Mouse (Mus musculus) embryo, embryonic 10 days (tissue): ENCODE data around the gene Gcn1l1.

ENCODE experiments used
- DNase-seq: peaks from one replicate; pipeline ENCODE4 v3.0.0-alpha.2; 2015; ENCODE audit warnings: low spot score

Gcn1l1 gene

DNA sequence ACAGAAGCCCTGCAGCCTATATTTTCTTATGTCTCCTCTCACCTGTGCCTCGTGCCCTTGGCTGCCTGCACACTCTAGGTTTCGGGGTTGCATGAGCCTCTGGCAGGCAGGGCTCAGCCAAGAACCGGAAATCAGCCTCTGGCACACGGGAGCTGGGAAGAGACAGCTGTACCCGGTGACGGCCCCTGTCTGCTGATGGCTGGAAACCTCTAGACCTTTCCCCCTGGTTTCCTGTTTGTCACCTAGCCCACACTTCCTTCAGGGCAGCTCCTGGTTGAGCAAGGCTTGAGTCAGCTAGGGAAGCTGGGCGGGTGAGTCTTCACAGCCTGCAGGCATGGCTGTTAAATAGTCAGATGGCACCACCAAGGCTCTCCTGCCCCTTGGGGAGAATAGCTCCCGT, 30.2 kb upstream of the Gcn1l1 start:
- no peak for DNase-seq

DNA sequence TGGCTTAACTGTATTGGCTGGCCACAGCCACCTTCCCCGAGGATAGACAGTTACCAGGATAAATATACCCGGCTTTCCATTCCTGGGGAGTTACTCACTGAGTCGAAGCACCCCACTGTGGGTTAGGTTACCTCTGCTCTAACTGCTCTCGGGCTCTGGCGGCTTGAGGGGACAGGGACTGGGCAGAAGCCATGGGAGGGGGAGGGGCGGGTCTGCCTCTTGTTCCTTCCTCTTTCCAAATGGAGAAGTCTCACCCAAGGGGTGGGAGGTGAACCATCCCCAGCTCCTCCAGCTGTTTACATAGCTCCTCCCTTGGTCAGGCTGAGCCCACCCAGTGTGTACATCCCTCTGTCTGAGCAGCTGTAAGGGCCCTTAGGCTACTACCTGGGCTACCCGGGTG, 29.4 kb upstream of the Gcn1l1 start:
- DNase-seq, result no peak

DNA sequence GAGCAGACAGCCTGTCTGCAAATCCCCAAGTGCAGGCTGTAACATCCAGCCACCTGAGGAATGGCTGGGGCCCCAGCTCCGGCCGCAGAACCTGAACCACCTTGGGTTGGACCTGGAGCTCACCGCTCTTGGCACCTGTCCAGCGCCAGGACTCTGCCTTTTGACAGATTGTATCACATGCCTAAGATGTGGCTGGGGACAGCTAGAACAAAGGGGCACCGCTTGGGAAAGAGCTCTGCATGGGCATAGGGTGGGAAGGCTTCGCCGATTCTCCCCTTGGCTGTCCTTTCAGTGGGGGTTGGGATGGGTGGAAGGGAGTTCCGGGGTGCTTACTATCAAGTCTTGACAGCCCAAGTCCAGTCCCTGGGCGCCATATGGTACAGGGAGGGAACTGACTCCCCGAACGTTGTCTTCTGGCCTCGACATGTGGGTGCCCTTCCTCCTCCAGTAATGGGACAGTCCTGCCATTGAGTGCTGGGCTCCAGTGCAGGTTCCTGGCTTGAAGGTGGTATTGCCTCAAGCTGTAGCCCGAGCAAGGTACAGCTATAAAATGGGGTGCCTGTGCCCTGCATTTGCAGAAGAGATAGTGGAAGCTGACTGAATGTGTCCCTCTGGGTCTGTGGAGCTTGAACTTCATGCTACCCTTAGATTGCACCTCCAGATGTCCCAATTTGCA, 26.9 kb upstream of the Gcn1l1 start:
- no peak for DNase-seq

DNA sequence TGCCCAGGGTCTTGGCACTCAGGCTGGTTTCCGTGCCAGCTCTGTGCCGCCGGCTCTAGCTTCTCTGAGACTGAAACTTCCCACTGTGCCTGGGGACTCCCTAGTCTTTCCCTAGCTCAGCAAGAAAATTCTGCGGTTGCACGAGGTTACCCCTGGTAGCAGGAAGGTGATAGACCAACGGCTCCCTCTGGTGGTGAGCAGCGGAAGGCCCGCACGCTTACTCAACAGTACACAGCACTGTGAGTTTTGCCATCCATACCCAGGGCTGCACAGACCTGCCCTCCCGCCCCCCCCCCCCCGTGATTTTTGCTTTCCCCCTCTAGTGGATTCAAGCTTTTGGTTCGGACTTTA, 26.4 kb upstream of the Gcn1l1 start:
- peak; percentile 95 for DNase-seq

DNA sequence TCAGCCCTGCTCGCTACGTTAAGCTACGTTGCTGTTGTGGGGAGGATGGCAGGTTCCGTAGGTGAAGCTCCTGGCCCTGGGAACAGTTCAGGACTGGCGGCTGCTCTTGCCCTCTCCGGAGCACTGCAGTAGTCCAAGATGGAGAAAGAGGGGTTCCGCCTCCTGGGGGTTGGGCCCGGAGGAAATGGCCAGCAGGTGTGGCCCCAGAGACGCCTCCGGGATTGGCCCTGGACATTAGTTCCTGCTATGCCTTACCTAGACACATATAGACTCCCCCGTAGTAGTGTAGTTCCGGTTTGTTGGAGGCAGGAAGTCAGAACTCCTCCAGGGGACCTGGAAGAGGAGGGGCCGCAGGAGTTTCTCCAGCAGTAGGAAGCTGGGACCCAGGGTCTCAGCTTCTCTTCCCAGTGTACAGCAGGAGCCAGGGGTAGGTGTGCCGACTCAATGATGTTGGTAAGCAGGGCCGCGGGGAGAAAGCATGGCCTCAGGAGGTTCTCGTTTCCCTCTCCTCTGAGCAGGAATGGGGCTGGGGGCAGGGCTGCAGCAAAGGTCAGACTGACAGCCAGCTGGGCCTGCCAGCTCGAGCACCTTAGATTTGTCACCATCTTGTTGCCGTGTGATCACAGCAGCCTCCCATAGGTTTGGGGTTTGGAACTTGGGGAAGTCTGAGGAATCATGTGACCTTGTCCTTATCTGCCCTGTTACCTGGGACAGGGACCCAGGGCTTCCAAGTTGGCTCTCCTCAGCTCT, 22.2 kb upstream of the Gcn1l1 start:
- no peak for DNase-seq

DNA sequence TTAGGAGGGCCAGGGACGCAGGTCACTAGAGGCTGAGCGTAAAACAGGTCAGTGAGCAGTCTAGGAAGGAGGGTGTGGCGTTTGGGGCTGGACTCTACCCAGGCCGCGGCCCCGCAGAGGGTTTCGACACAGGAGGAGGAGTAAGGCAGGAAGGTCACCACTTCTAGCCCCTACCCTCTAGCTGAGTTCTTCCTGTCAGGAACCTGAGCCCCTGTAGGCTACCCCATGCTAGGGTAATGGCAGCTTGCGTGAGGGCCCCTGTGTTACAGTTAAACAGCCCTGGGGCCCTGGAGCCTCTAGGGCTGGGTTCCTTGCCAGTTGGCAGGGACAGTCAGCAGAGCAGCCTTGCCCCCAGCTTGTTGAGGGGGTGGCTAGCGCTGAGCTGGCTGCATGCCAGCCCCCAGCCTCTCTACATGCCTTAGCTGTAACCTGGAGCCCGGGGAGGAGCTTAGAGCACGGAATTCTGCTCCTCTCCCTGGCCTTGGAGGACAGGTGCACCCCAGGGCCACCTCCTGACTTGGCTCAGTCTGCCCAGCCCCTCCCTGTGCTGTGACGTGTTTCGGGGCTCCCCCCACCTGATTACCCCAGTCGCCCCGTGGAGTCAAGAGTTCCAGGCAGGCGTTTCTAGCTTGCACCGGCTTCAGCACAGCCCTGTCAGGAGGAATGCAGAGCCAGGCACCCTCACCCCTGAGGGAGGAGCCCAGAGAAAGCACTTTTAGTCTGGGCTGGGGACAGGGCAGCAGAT, 21.4 kb upstream of the Gcn1l1 start:
- DNase-seq, result no peak

DNA sequence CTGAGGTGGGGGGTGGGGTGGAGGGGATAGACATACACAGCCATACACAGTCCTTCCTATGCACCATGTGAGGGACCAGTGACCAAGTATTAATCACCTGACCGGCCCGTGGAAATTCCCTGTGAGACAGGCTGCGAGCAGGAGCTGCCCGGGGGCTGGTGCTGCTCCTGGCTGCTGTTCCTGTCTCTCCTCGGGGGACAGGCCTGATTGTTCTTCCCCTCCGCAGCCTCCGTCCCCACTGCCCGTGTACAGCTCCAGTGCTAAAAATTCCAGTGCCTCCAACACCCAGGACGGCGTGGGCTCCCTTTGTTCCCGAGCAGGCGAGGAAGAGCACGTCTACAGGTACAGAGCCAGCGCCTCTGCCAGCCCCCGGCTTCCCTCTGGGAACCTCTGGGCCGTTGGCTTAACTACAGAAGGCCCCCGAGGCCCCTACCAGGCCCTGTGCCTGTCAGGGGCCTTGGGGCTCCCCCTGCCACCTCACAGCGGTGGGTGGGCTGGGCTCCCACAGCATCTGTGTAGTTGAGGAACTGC, 20.3 kb upstream of the Gcn1l1 start:
- DNase-seq, result no peak

DNA sequence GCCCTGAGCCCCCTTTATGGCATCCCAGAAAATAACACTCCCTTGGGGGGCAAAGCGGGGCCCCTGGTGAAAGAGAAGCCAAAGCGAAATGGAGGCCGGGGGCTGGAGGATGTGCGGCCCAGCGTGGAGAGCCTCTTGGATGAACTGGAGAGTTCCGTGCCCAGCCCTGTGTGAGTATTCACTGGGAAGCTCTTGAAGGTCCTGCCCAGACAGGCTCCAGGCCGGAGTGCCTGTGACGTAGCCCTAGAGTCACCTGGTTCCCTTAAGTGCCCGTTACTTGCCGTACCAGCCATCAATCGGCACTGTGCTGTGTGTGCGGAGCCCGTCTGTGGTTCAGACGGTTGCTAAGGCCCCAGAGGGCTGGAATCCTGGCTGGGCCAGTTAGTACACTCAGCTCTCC, 19.4 kb upstream of the Gcn1l1 start:
- DNase-seq, result no peak

DNA sequence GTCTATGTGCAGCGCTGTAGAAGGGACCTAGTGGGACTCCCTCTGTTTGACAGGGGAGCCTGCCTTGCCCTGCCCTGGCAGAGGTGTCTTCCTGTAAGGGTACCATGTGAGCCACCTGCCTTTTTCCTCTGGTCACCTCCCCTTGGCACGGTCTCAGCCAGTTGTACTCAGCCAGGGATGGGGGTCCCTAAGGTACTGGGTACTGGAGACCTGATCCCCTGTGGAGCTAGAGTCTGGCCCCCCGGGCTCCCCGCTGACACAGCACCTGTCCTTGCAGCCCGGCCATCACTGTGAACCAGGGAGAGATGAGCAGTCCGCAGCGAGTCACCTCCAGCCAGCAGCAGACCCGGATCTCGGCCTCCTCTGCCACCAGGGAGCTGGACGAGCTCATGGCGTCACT, 18.5 kb upstream of the Gcn1l1 start:
- no peak for DNase-seq

DNA sequence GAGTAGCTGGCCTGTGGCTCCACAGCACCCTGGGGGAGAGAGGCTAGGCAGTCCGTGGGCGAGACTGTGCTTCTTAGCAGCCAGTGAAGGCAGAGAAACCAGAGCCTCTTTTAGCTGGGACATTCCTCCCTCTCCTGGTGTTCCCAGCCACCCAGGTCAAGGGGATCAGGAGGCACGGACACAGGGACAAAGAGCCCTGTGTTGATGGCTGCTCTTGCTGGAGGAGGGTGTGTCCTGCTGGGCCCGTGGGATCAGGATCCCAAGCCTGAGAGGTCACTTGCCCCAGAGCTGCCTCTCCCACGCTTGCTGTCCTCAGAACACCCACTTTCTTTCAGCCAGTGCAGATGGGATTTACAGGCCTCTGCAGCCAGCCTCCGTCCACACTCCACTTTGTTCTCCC, 18.0 kb upstream of the Gcn1l1 start:
- DNase-seq, result peak; percentile 50

DNA sequence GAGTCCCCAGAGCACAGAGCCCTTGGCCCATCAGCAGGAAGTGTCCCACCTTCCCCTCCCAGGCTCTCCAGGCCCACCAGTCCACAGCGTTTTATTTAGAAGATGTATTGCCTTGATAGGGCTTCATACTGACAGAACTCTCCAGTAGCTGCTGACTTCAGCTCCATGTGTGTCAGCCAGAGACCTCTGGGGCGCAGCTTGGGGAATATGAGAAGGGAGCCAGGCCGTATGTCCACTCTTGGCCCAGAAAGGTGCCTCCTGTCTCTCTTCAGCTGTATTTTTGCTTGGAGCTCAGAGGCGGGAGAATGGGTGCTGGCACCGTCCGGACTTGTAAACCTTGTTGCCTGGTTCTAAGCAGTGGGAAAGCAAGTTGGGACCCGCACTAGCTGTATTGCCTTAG, 17.6 kb upstream of the Gcn1l1 start:
- DNase-seq, result no peak

DNA sequence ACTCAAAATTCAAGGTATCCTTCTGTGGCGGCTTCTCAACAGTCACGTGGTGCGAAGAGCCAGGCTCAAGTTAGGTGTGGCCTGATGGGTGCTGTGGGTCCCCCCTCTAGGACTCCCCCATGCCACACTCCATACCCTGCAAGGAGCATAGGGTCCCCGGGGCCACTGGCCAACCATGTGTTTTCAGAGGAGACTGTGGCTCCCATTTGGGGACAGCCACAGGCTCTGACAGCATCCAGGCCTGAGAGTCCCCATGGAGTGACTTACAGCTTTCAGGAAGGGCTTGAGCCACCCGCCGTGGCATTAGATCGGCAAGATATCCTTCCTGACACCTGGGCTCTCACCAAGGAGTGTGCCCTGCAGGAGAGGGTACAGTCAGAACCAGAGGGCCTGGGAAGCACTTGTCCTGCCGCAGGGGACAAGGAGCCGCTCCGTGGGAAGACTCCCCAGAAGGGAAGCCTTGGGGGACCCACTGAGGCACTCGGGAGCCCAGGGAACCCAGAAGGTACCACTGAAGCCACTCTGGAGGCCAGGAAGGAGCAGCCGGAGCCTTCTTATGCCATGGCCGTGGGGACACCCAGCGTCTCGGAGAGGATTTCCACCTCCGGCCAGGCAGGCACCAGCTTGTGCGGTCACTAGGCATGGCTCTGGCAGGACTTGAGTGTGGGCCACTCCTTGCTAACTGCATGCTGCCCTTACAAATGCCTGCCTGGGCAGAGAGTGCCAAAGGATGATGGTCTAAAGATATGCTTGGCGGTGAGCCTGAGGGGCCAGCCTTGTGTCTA, 16.4 kb upstream of the Gcn1l1 start:
- DNase-seq, result no peak

DNA sequence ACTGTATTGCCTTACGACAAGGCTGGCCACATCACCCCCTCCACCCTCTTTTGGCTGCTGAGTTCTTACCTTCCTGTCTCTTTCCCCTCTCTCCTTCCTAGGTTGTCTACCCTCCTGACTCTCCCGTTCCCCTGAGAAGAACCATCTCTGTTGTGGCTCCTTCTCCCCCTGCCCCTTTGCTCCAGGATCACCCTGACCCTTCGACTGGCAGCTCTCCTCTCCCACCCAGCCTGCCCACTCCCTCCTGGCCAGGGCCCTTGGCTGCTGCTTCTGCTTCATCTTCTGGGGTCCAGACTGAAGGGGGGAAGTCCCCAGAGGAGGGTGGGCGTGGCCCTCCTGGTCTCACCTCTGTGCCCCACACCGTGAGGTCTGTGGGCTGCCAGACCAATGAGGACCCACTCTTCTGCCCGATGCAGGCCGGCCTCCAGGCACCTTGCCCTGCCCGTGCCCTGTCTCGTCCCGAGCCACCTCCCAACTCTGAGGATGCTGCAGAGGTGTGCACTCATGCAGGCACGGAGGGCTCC, 14.5 kb upstream of the Gcn1l1 start:
- DNase-seq, result no peak

DNA sequence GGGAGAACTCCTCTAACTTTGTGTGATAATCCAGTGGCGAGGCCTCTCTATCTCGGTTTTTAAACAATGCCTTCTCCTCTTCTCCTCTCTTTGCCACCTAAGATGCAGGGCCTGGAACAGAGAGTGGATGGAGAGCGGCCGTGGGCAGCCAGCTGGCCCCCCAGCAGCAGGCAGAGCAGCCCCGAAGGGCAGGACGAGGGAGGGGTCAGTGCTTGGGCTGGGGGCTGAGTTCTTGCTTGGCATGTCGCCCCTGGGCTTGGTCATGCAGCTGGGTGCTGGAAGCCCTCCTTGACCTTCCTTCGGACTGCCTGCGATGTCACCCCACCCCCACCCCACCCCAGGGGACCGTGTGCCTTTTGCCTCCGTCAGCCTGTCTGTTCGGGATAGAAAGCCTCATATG, 13.7 kb upstream of the Gcn1l1 start:
- no peak for DNase-seq

DNA sequence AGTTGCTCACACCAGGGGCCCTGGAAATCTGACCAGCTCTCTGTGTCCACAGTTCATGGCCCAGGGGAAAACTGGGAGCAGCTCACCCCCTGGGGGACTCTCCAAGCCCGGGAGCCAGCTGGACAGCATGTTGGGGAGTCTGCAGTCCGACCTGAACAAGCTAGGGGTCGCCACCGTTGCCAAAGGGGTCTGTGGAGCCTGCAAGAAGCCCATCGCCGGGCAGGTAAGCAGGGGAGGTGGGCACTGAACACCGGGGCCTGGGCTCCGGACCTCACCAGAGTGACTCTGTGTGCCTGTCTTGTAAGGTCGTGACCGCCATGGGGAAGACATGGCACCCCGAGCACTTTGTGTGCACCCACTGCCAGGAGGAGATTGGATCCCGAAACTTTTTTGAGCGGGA, 13.3 kb upstream of the Gcn1l1 start:
- no peak for DNase-seq

DNA sequence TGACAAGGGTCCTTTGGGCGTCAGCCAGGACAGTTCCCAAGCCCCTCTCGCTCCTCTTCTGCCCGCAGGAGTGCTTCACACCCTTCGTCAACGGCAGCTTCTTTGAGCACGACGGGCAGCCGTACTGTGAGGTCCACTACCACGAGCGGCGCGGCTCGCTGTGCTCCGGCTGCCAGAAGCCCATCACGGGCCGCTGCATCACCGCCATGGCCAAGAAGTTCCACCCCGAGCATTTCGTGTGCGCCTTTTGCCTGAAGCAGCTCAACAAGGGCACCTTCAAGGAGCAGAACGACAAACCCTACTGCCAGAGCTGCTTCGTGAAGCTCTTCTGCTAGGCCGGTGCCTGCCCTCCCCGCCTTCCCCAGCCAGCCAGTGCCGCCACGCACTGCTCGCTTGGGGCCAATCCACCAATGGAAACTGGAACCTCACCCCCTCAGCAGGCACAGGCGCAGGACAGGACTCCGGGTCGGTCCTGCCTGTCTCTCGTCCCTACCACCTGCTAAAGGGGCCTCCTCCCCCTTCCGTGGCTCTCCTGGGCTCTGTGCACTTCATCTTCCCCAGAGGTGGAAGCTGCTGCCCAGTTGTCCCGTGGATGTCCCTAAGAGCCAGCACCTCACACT, 11.1 kb upstream of the Gcn1l1 start:
- DNase-seq, result no peak

DNA sequence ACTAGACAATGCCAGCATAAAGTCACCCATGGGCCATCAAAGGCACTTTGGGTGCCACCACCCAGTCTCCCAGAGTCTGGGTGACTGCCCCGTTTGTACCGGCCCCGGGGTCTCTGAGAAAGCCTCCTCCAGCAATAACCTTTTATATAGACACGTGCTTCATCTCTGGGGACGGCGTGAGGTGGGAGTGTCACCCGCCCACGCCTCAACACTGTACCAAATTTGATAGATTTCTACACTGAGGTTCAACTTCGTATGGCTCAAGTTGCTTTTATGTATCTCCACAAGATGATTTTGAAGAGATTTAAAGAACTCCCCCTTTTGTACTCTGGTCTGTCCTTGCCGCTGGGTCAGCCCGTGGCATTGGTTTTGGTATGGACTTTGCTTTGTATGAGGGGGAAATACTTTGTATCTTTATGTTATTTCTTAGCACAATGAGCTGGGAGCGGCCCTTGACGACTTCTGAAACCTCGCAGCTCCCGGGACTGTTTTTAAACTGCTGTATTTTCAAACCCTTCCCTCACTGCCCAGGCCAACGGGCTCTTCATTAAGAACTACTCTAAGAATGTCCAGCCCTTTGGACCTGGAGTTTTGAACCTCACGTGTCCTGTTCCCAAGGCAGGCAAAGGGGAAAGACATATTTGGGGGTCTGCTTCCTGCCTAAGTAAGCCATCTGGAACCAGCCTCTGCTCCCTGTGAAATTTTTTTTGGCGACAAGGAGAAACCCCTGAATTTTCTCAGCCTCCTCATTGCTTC, 10.3 kb upstream of the Gcn1l1 start:
- DNase-seq, result no peak

DNA sequence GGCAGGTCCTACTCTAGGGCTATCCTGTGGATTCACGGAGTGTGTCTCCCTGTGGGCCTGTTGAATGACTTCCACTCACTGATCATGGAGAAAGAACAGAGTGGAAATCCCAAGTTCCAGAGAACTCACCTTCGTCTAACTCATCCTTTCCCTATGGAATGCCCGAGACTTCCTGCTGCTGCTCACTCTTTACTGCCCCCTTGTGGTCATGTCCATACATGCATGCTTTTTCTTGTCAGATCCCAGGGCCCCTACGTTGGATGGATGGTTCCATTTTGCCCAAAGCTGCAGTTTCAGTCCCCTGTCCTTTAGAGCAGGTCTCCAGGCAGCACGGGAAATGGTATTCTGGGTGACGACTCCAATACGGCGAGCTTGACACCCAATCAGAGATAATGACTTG, 8.8 kb upstream of the Gcn1l1 start:
- DNase-seq, result peak; percentile 91

DNA sequence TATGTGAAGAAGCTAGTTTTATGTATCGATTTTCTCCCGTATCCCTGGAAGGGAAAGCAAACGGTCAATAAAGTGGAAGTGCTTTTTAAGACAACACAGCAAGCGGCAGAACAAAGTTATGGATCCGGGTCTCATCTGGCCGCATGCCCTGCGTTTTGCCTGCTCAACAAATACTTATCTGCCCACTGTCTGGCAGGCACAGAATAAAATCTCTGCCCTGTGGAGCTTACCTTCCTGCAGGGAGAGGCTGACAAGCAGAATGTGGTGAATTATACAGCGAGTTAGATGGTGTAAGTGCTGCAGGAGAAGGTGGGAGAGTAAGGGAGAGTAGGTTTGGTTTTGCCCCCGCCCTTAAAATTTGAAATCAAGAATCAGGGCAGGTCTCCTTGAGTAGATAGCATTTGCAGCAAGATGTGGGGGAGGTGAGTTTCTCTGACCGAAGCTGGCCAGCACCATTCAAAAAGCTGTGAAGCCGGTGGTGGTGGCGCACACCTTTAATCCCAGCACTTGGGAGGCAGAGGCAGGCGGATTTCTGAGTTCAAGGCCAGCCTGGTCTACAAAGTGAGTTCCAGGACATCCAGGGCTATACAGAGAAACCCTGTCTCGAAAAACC, 6.8 kb upstream of the Gcn1l1 start:
- no peak for DNase-seq
